Mouse (Mus musculus) brain, embryonic 14.5 days (tissue): Measurements from ENCODE around the gene Angptl1. TPM values are rescaled to one million over a fixed set of nuclear protein-coding genes. Genes with fewer than 3 reads are reported as not detected.

Experiments used
- DNase-seq: peaks from one replicate; pipeline ENCODE4 v3.0.0-alpha.2; 2011; ENCODE audit warnings: low read depth
- CTCF ChIP-seq: fragments of 200-500 bp; IDR thresholded peaks from 2 replicates; pipeline ENCODE4 v1.5.1; 2012; ENCODE audit warnings: inconsistent platforms, mild to moderate bottlenecking, moderate library complexity, borderline replicate concordance; ENCODE audit not compliant: insufficient read depth, insufficient read length; ENCODE audit errors: extremely low read depth
- POLR2A ChIP-seq: fragments of 200-500 bp; IDR thresholded peaks from 2 replicates; pipeline ENCODE4 v1.6.1; 2012; ENCODE audit warnings: mild to moderate bottlenecking, inconsistent platforms, borderline replicate concordance; ENCODE audit not compliant: poor library complexity, insufficient read depth, insufficient read length, severe bottlenecking; ENCODE audit errors: extremely low read depth
- polyA plus RNA-seq: library from polyadenylated mRNA; depleted of rRNA; stranded (reverse); fragments of >200 nt; gene quantifications from 2 replicates; pipeline ENCODE4 v1.2.3, GENCODE M21; 2012

Angptl1 gene
- polyA plus RNA-seq, 1 experiment = 1.6 TPM

DNA sequence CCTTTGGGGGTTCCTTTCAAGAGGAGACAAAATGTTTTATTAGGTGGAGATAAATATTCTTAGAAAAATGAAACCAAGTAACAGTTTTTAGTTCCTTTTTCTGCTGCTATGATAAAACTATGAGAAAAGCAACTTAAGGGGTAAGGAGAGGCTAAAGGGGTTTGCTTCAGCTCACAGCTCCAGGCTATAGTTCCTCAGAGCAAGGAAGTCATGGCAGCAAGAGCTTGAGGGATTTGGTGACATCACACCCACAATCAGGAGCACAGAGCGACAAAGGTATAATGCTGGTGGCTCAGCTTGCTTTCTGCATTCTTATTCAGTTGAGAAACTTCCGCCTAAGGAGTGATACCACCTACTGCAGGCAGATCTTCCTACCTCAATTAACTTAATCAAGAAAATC, 20.8 kb downstream of the Angptl1 start:
- DNase-seq = no peak
- TF ChIP-seq CTCF (no peak), POLR2A (no peak)

DNA sequence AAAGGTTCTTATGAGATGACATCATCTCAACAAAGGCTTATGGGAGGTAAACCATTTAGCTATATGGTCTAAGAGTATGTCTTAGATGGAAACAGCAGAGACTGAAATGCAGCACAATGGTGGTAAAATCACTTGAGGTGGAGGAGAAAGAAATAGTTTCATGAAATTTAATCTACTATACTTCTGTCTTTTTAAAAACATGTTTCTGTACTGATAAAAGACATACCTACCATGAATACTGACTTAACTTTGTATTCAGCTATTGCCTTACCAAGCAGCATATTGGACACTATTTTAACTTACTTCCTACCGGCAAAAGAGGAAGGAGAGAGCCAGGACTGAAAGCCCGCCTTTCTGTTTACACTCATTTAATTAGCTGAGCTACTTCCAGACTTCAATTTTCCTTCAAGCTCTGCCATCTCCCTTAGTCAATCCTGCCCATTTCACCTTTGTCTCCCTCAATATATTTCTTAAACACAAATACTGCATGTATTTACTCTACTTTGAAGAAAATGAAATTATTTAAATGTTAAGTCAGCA, 21.4 kb downstream of the Angptl1 start:
- no peak for TF ChIP-seq POLR2A
- no peak for TF ChIP-seq CTCF
- DNase-seq = no peak

DNA sequence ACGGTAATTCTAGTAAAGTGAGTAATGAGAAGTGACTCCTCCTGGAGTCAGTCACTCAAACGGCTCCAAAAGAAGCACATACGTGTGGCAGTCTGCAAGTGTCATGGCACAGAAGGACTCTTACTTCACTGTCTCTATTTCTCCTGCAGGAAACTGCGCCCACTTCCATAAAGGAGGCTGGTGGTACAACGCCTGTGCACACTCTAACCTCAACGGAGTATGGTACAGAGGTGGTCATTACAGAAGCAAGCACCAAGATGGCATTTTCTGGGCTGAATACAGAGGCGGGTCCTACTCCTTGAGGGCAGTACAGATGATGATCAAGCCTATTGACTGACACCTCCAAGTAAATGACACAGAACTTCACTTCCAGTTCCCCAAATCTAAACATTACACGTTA, 21.9 kb downstream of the Angptl1 start:
- no peak for DNase-seq
- TF ChIP-seq CTCF = no peak
- TF ChIP-seq POLR2A = no peak

DNA sequence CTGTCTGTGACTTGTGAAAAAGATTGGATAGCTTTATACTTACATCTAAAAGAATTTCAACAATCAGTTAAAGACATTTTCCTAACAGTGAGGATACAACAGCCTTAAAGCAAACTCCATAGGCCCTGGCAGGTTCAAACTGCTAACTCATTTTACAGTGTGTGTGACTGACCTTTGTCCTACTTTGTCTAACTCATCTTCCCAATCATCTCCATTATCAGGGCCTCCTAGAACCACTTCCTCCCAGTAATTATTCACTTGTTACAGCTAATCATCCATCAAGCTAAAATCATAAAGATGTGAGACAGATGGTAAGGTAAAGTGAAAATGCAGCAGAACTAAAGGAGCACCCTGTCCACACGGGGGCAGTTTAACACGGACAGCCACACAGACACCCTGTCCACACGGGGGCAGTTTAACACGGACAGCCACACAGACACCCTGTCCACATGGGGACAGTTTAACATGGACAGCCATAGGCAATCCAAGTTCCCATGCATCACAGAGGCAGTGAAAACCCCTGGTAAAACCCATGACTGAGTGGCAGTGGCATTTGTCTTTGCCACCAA, 23.2 kb downstream of the Angptl1 start:
- TF ChIP-seq CTCF (peak; percentile 15; the same call in 1 of the 2 replicates), POLR2A (no peak)
- no peak for DNase-seq

DNA sequence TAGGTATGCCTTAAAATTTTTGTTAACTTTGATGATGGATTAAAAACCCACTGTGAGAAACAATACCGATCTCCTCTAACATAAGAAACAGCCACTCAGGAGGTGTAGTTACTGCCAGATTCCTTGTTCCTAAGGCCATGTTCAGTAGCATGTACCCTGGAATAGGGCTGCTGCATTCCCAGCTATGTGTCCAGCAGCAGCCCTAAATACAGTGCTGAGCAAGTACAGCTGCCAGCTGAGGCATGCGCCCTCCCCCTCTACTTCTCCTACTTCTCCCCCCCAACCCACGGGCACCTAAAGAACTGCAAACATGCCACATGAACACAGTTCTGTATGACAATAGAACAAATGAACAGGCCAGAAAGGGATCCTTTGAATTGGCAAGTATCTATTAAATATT, 25.4 kb downstream of the Angptl1 start:
- peak; percentile 38 for DNase-seq
- TF ChIP-seq CTCF (no peak), POLR2A (no peak)

DNA sequence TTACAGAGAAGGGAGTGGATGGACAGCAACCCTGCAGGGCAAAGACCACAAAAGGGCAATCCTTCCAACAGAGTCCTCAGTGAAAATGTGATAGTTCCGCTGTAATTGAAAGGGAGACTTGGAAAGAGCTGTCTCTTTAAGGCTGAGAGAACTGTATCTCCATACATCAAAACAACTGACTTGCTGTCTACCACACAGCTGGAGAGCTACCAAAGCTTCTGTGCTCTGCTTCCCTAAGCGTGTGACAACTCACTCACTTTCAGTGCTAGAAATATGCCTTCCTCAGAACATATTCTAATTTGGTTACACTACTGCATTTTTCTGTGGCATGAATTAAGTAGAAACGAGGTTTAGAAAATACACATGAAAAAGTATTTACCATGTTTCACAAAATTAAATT, 25.9 kb downstream of the Angptl1 start:
- peak; percentile 62 for DNase-seq
- no peak for TF ChIP-seq POLR2A
- TF ChIP-seq CTCF = no peak

DNA sequence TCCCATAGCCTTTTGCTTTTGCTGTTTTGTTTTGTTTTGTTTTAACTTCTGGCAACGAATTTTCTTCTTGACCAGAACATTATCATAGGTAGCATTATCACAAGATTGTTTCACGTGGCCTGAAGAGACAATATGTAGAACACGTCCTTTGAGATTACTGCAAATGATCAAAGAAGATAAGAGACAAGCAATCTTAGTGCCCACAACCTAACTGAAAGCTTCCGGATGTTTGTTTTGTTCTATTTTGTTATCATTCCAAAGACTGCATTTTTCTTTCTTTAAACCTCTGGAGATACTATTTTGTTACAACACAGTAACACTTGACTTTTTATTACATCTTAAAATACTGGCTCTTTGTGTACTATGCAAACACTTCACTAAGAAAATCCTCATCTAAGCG, 31.7 kb downstream of the Angptl1 start:
- TF ChIP-seq CTCF (no peak), POLR2A (no peak)
- no peak for DNase-seq

DNA sequence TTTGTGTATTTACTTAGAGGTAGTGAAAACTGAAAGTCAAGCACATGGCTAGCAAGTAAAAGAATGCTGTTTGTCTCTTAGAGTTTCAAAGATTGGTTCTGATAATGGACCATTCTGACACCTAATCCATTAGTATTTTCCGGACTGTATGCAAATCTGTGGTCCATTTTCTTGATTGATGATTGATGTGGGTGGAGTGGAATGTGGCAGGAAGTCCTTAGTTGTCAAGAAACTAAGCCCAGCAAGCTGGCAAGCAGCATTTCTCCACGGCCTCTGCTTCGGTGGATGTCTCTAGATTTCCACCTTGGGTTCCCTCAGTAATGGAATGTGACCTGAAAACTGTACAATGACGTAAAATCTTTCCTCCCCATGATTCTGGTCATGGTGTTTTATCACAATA, 32.3 kb downstream of the Angptl1 start:
- TF ChIP-seq CTCF (no peak), POLR2A (no peak)
- DNase-seq = no peak

DNA sequence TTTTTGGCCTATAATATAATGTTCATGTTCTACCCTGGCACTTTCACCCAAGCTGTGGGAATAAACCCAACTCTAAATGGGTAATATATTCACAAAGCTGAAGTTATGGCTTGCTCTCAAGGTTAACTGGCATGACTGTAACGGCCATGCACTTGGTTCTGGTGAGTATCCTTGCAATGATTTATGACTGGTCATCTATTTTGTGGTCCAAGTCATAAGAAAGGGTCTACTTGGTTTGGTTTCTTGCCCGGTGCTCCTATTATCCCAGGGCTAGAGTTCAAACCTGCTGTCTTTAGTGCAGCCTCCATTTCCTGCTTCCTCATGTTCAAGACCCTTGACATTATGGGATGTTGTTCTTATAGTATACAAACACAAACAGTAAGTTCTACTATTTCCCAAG, 46.4 kb downstream of the Angptl1 start:
- no peak for DNase-seq
- TF ChIP-seq CTCF = no peak
- TF ChIP-seq POLR2A = no peak

DNA sequence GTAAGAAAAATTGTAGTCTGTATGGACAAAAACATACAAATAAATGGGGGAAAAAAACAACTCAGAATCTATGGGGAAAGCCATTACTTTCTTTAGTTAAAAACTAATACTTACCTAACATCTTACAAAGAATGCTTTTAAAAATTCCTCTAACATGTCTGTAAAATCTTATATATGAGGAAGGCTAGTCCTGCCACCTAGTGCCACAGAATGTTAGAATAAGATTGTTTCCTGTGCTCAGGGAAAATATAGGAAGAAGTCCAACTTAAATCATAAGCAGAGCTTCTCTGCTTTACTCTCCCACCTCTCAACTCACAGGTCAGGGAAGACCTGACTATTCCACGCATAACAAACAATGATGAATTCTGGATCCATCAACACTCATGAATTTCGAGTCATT, 47.5 kb downstream of the Angptl1 start:
- no peak for TF ChIP-seq POLR2A
- TF ChIP-seq CTCF = no peak
- DNase-seq = peak; percentile 12

DNA sequence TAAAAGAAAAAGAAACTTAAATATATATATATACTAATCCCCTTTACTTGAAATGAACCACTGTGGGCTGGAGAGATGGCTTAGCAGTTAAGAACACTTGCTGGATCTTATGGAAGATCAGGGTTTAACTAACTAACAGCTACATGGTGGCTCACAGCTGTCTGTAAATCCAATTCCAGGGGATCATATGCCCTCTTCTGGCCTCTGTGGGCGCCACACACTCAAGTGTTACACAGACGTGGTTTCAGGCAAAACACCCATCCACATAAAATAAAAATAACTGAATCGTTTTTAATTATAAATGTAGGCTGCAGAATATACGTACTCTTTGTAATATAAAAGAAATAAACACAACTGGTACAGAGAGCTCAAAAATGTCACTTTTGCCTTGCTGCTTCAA, 50.5 kb downstream of the Angptl1 start:
- DNase-seq = peak; percentile 8
- no peak for TF ChIP-seq POLR2A
- peak; percentile 13; the same call in 1 of the 2 replicates for TF ChIP-seq CTCF

DNA sequence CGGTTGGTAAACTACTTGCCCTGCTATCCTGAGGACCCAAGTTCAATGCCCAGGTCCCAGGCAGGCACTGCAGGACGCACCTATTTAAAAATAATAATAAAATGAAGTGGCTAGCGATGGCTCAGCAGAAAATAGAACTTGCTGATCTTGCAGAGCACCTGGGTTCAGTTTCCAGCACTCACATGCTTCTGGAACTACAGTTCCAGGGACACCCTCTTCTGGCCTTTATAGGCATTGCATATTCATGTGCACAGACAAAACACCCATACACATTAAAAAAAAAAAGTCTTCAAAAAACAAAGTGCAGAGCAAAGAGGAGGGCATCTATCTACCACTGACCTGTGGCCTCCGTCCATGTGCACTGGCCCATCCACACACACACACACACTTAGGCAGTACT, 53.2 kb downstream of the Angptl1 start:
- TF ChIP-seq POLR2A = no peak
- TF ChIP-seq CTCF = no peak; the same call in 1 of the 2 replicates
- no peak for DNase-seq
